Mouse (Mus musculus) ES-Bruce4 (cell line): Measurements from ENCODE around the gene RPS10-NUDT3.

Experiments
- CTCF ChIP-seq: IDR thresholded peaks from one replicate; pipeline ENCODE4 v1.8.1; 2011; ENCODE audit warnings: low read depth, low read length
- POLR2A ChIP-seq: IDR thresholded peaks from one replicate; pipeline ENCODE4 v1.8.1; 2011; ENCODE audit warnings: low read length; ENCODE audit not compliant: insufficient read depth

- TF ChIP-seq CTCF (no peak), POLR2A (no peak)
Observed at GRCm38 (mm10) chr17:27615388-27615787, 19.6 kb downstream of the RPS10-NUDT3 start.
